Mouse (Mus musculus): ENCODE measurements around the gene Cdc34. TPM values are rescaled to one million over a fixed set of nuclear protein-coding genes. Genes with fewer than 3 reads are reported as not detected.
A peak's percentile ranks its signal among the peaks of the same experiment; 100 is the strongest.

Cdc34 gene
- total RNA-seq, 2 experiments from 2014 or later, result 59.6 to 61.5 TPM

GRCm38 (mm10) chr10:79712499-79713126 lies 30.6 kb downstream of the Cdc34 start:
- intact Hi-C loops (cut with DNase I), result no loop called here
- DNase-seq, result peak; percentile 87

GRCm38 (mm10) chr10:79713163-79713562 lies 31.2 kb downstream of the Cdc34 start:
- no peak for DNase-seq
- intact Hi-C loops (cut with DNase I), result no loop called here

GRCm38 (mm10) chr10:79714996-79715395 lies 33.0 kb downstream of the Cdc34 start:
- intact Hi-C loops (cut with DNase I), result no loop called here
- peak; percentile 87 for DNase-seq

- intact Hi-C loops (cut with DNase I), result no loop called here
- DNase-seq, result no peak
Measured at GRCm38 (mm10) chr10:79716254-79716987, 34.4 kb downstream of the Cdc34 start, which contains the start of gene Hcn2. Gene Hcn2, plus strand, starts transcription at chr10:79716634.

GRCm38 (mm10) chr10:79716988-79717355 lies 35.0 kb downstream of the Cdc34 start:
- intact Hi-C loops (cut with DNase I), result no loop called here
- DNase-seq, result no peak

- intact Hi-C loops (cut with DNase I), result loop anchor here (2.0 kb wide), 1 partner anchor 13 kb away; the partner anchor contains the start of gene Bsg
- DNase-seq, result peak; percentile 55
Measured at GRCm38 (mm10) chr10:79717640-79718357, 35.8 kb downstream of the Cdc34 start.

GRCm38 (mm10) chr10:79721089-79721488 lies 39.1 kb downstream of the Cdc34 start:
- DNase-seq, result no peak
- intact Hi-C loops (cut with DNase I), result no loop called here

- peak; percentile 67 for DNase-seq
- intact Hi-C loops (cut with DNase I), result no loop called here
Measured at GRCm38 (mm10) chr10:79723047-79723446, 41.1 kb downstream of the Cdc34 start.

- no peak for DNase-seq
- intact Hi-C loops (cut with DNase I), result no loop called here
Measured at GRCm38 (mm10) chr10:79723692-79724091, 41.7 kb downstream of the Cdc34 start.

- intact Hi-C loops (cut with DNase I), result no loop called here
Measured at GRCm38 (mm10) chr10:79726090-79726489, 44.1 kb downstream of the Cdc34 start.

GRCm38 (mm10) chr10:79728323-79729249 lies 46.6 kb downstream of the Cdc34 start:
- intact Hi-C loops (cut with DNase I), result no loop called here
- no peak for DNase-seq

More at GRCm38 (mm10) chr10:79726090-79726489, 44.1 kb downstream of the Cdc34 start:
- no peak for DNase-seq

GRCm38 (mm10) chr10:79729357-79729965 lies 47.5 kb downstream of the Cdc34 start:
- intact Hi-C loops (cut with DNase I), result no loop called here
- DNase-seq, result peak; percentile 63

- DNase-seq, result no peak
- intact Hi-C loops (cut with DNase I), result loop anchor here (10.0 kb wide), 1 partner anchor 1822 kb away; the partner anchor contains the start of gene Aes
Measured at GRCm38 (mm10) chr10:79732500-79732899, 50.5 kb downstream of the Cdc34 start.

GRCm38 (mm10) chr10:79733847-79734246 lies 51.9 kb downstream of the Cdc34 start:
- intact Hi-C loops (cut with DNase I), result loop anchor here (10.0 kb wide), 1 partner anchor 1821 kb away; the partner anchor contains the start of gene Aes
- no peak for DNase-seq

- DNase-seq, result no peak
- intact Hi-C loops (cut with DNase I), result loop anchor here (10.0 kb wide), 1 partner anchor 1819 kb away; the partner anchor contains the start of gene Aes
Measured at GRCm38 (mm10) chr10:79735361-79735760, 53.4 kb downstream of the Cdc34 start.

- intact Hi-C loops (cut with DNase I), result loop anchor here (10.0 kb wide), 1 partner anchor 1818 kb away; the partner anchor contains the start of gene Aes
- DNase-seq, result no peak
Measured at GRCm38 (mm10) chr10:79736706-79737105, 54.7 kb downstream of the Cdc34 start.
